Mouse (Mus musculus): Measurements from ENCODE around the gene B3gnt6. TPM values are rescaled to one million over a fixed set of nuclear protein-coding genes. Genes with fewer than 3 reads are reported as not detected.

The B3gnt6 gene
- polyA plus RNA-seq, 1 experiment: 0.40 TPM

- TF ChIP-seq POLR2A (IDR thresholded peaks at IDR 0.05; ENCODE audit: control insufficient read depth, extremely low read depth, insufficient read depth, low read length, poor library complexity): no peak
- no peak for TF ChIP-seq CTCF (IDR thresholded peaks at IDR 0.05; ENCODE audit: borderline replicate concordance, control insufficient read depth, extremely low read depth, insufficient read depth, low read length, poor library complexity)
- Histone ChIP-seq H3K36me3 (ENCODE audit: control insufficient read depth, insufficient read depth, low read length) (no peaks in the 10 kb centered on the region), H3K4me3 (ENCODE audit: control insufficient read depth, insufficient read depth, low read length) (no peak overlapping the region), H3K4me1 (replicated peaks; ENCODE audit: control insufficient read depth, insufficient read depth, low read length) (peaks cover 41% of the 10 kb centered on the region), H3K27me3 (ENCODE audit: control insufficient read depth, insufficient read depth, low read length) (no peaks in the 10 kb centered on the region), H3K27ac (ENCODE audit: control insufficient read depth, insufficient read depth, low read length) (peak overlapping the region; percentile 23; the same call in 1 of the 2 replicates)
- WGBS: 90% methylated on average over 8 of the region's 8 CpGs
- DNase-seq: no peak
Measured at GRCm38 (mm10) chr7:98172661-98173060, 26.6 kb downstream of the B3gnt6 start.

- 78% methylated on average over 6 of the region's 6 CpGs for WGBS
- no peaks in the 10 kb centered on the region for H3K27me3 ChIP-seq (ENCODE audit: control insufficient read depth, insufficient read depth, low read length)
- H3K4me1 ChIP-seq (replicated peaks; ENCODE audit: control insufficient read depth, insufficient read depth, low read length): peaks cover 29% of the 10 kb centered on the region
- no peak overlapping the region for H3K27ac ChIP-seq (ENCODE audit: control insufficient read depth, insufficient read depth, low read length)
- H3K36me3 ChIP-seq (ENCODE audit: control insufficient read depth, insufficient read depth, low read length): no peaks in the 10 kb centered on the region
- TF ChIP-seq POLR2A (IDR thresholded peaks at IDR 0.05; ENCODE audit: control insufficient read depth, extremely low read depth, insufficient read depth, low read length, poor library complexity): no peak
- no peak for TF ChIP-seq CTCF (IDR thresholded peaks at IDR 0.05; ENCODE audit: borderline replicate concordance, control insufficient read depth, extremely low read depth, insufficient read depth, low read length, poor library complexity)
- DNase-seq: no peak
- no peak overlapping the region for H3K4me3 ChIP-seq (ENCODE audit: control insufficient read depth, insufficient read depth, low read length)
Measured at GRCm38 (mm10) chr7:98171141-98172073, 27.9 kb downstream of the B3gnt6 start.

GRCm38 (mm10) chr7:98164999-98165528 is 34.2 kb downstream of the B3gnt6 start:
- DNase-seq: peak; percentile 57
- H3K27me3 ChIP-seq (ENCODE audit: control insufficient read depth, insufficient read depth, low read length): no peaks in the 10 kb centered on the region
- H3K27ac ChIP-seq (ENCODE audit: control insufficient read depth, insufficient read depth, low read length): no peak overlapping the region
- peaks cover 22% of the 10 kb centered on the region for H3K4me1 ChIP-seq (replicated peaks; ENCODE audit: control insufficient read depth, insufficient read depth, low read length)
- no peaks in the 10 kb centered on the region for H3K36me3 ChIP-seq (ENCODE audit: control insufficient read depth, insufficient read depth, low read length)
- 17% methylated on average over 10 of the region's 10 CpGs for WGBS
- peak overlapping the region; percentile 10 for H3K4me3 ChIP-seq (ENCODE audit: control insufficient read depth, insufficient read depth, low read length)
- no peak for TF ChIP-seq POLR2A (IDR thresholded peaks at IDR 0.05; ENCODE audit: control insufficient read depth, extremely low read depth, insufficient read depth, low read length, poor library complexity)
- no peak for TF ChIP-seq CTCF (IDR thresholded peaks at IDR 0.05; ENCODE audit: borderline replicate concordance, control insufficient read depth, extremely low read depth, insufficient read depth, low read length, poor library complexity)

- TF ChIP-seq CTCF (IDR thresholded peaks at IDR 0.05; ENCODE audit: borderline replicate concordance, control insufficient read depth, extremely low read depth, insufficient read depth, low read length, poor library complexity): no peak
- TF ChIP-seq POLR2A (IDR thresholded peaks at IDR 0.05; ENCODE audit: control insufficient read depth, extremely low read depth, insufficient read depth, low read length, poor library complexity): no peak
- H3K4me3 ChIP-seq (ENCODE audit: control insufficient read depth, insufficient read depth, low read length): no peak overlapping the region
- no peaks in the 10 kb centered on the region for H3K27me3 ChIP-seq (ENCODE audit: control insufficient read depth, insufficient read depth, low read length)
- no peak overlapping the region for H3K27ac ChIP-seq (ENCODE audit: control insufficient read depth, insufficient read depth, low read length)
- H3K36me3 ChIP-seq (ENCODE audit: control insufficient read depth, insufficient read depth, low read length): no peaks in the 10 kb centered on the region
- 52% methylated on average over 9 of the region's 9 CpGs for WGBS
- DNase-seq: peak; percentile 54
- H3K4me1 ChIP-seq (replicated peaks; ENCODE audit: control insufficient read depth, insufficient read depth, low read length): peaks cover 22% of the 10 kb centered on the region
Measured at GRCm38 (mm10) chr7:98164382-98164998, 34.8 kb downstream of the B3gnt6 start.

GRCm38 (mm10) chr7:98163700-98164099 is 35.6 kb downstream of the B3gnt6 start:
- TF ChIP-seq CTCF (IDR thresholded peaks at IDR 0.05; ENCODE audit: borderline replicate concordance, control insufficient read depth, extremely low read depth, insufficient read depth, low read length, poor library complexity): no peak
- TF ChIP-seq POLR2A (IDR thresholded peaks at IDR 0.05; ENCODE audit: control insufficient read depth, extremely low read depth, insufficient read depth, low read length, poor library complexity): no peak
- Histone ChIP-seq H3K27ac (ENCODE audit: control insufficient read depth, insufficient read depth, low read length) (no peak overlapping the region), H3K27me3 (ENCODE audit: control insufficient read depth, insufficient read depth, low read length) (no peaks in the 10 kb centered on the region), H3K4me1 (replicated peaks; ENCODE audit: control insufficient read depth, insufficient read depth, low read length) (peaks cover 22% of the 10 kb centered on the region), H3K4me3 (ENCODE audit: control insufficient read depth, insufficient read depth, low read length) (no peak overlapping the region), H3K36me3 (ENCODE audit: control insufficient read depth, insufficient read depth, low read length) (no peaks in the 10 kb centered on the region)
- DNase-seq: no peak
- WGBS: 65% methylated on average over 3 of the region's 3 CpGs

- no peak overlapping the region for H3K27ac ChIP-seq (ENCODE audit: control insufficient read depth, insufficient read depth, low read length)
- peaks cover 22% of the 10 kb centered on the region for H3K4me1 ChIP-seq (replicated peaks; ENCODE audit: control insufficient read depth, insufficient read depth, low read length)
- 89% methylated on average over 6 of the region's 6 CpGs for WGBS
- H3K27me3 ChIP-seq (ENCODE audit: control insufficient read depth, insufficient read depth, low read length): no peaks in the 10 kb centered on the region
- H3K36me3 ChIP-seq (ENCODE audit: control insufficient read depth, insufficient read depth, low read length): no peaks in the 10 kb centered on the region
- DNase-seq: no peak
- TF ChIP-seq POLR2A (IDR thresholded peaks at IDR 0.05; ENCODE audit: control insufficient read depth, extremely low read depth, insufficient read depth, low read length, poor library complexity) (no peak), CTCF (IDR thresholded peaks at IDR 0.05; ENCODE audit: borderline replicate concordance, control insufficient read depth, extremely low read depth, insufficient read depth, low read length, poor library complexity) (no peak)
- no peak overlapping the region for H3K4me3 ChIP-seq (ENCODE audit: control insufficient read depth, insufficient read depth, low read length)
Measured at GRCm38 (mm10) chr7:98162239-98162638, 37.0 kb downstream of the B3gnt6 start.
